Mouse (Mus musculus): ENCODE results near the gene Olfr665.
"Not testable (repeated sequence)": the region's sequence is repeated elsewhere in the genome, so short reads cannot be mapped to it uniquely, and the experiment has no call there.

The Olfr665 gene

GRCm38 (mm10) chr7:104877731-104878130 is at the start of gene Olfr665:
TSS of gene Olfr665 (plus strand) at chr7:104878031.
- DNase-seq (ENCODE audit: low spot score in 2 of 2) = no peak

- DNase-seq (ENCODE audit: low spot score in 2 of 2) = no peak
Measured at GRCm38 (mm10) chr7:104842503-104842902, 35.3 kb upstream of the Olfr665 start, which contains the start of gene Usp17lb. TSS of gene Usp17lb (minus strand) at chr7:104842603.

GRCm38 (mm10) chr7:104843731-104844287 is 34.0 kb upstream of the Olfr665 start:
- no peak for DNase-seq (ENCODE audit: low spot score in 2 of 2)

DNA sequence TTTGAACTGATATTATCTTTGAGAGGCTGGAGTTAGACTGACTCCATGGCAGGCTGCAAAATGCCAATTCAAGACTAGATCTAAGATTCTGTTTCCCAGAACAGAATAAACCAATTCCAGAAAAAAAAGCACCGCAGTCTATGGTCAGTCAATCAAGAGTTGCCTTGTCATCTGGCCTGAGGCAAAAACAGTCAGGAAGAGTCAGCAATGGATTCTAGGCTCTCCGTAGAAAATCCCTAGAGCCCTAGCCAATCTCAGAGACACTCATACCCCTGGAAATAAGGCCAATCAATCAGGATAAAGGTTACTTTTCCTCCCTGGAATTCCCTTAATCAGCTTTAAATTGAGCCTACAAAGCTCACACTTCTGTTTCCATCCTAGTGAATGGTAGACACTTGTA is 26.3 kb upstream of the Olfr665 start:
- not testable (repeated sequence) for DNase-seq (ENCODE audit: low spot score in 2 of 2)

GRCm38 (mm10) chr7:104855248-104855750 is 22.5 kb upstream of the Olfr665 start:
- DNase-seq (ENCODE audit: low spot score in 2 of 2) = no peak

DNA sequence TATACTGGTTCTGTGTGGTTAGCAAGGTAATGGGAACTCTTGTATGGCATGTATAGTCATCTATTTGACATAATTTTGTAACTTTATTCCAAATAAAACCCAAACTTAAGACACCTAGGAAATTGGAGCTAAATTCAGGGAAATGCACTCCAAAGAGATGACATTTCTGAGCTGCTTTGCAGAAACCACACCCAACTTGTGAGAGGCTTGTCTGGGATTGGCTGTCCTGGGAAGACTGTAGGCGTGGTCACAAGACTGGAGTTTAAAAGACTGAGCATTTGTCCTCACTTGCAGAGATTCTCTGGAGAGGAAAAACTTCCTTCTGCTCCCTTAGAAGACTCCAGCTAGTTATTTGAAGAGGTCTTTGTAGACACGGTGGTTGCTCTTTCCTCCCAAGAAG is 21.1 kb upstream of the Olfr665 start, which contains the start of gene Usp17la:
Usp17la (plus strand) TSS at position 301 of the 400 bp plus-strand sequence.
- DNase-seq (ENCODE audit: low spot score in 2 of 2) = not testable (repeated sequence)

DNA sequence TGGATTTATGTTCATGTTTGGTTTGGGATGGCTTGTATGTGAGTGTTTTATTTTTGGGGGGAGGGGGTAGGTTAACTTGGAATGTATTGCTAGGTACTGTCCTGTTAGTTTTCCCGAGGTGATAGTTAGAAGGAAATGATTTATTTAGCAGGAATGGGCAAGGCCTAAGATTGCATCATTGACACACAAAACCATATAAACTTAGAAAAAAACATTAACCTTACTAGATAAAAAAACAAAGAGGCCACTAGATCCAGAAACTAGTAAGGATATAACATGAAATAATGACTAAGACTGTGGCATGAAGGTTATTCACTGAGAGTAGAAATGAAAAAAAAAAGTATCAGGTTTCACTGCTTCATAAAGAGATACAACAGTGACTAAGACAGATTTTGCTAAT is 20.1 kb upstream of the Olfr665 start:
- no peak for DNase-seq (ENCODE audit: low spot score in 2 of 2)

- no peak for DNase-seq (ENCODE audit: low spot score in 2 of 2)
Measured at GRCm38 (mm10) chr7:104861381-104861780, 16.4 kb upstream of the Olfr665 start.

DNA sequence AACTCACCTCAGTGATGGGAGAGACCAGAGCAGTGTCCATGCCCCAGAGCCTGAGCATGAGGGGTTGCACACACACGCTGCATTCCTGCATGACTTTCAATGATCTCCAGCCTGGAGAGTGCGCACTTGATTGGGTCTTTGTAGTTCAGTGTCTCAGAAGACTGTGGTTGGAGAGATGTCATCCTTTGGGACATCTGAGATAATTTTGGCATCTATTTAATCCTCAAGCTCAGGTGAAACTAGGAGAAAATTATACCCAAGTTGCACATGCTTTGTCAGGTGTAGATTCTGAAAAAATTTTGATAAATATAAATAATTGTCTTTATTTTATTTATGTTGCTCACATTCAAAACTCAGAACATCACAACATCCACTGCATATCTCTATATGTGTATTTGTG is 18.0 kb downstream of the Olfr665 start, which contains the start of gene Olfr666:
Olfr666 (minus strand) TSS at position 101 of the 400 bp plus-strand sequence.
- DNase-seq (ENCODE audit: low spot score in 2 of 2) = no peak

DNA sequence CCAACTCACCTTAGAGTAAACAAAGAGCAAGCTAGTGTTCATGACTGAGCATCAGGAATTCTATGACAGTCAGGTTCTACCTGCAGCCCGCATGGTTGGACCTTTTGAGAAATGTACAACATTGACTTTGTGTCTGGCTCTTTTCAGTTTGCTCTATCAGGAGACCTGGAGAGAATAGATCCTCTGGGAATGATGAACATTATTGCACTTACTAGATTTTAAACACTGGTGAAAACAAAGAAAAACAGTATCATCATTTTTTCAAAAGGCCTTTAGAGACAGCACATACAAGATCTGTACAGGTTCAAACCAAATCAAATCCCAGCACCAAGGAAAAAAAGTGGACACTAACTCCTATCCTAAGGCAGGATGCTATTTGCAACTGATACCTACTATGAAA is 43.6 kb downstream of the Olfr665 start, which contains the start of gene Olfr667:
Olfr667 (minus strand) TSS at position 101 of the 400 bp plus-strand sequence.
- no peak for DNase-seq (ENCODE audit: low spot score in 2 of 2)

GRCm38 (mm10) chr7:104927957-104928356 is 50.1 kb downstream of the Olfr665 start, which contains the start of gene Olfr668:
TSS of gene Olfr668 (minus strand) at chr7:104928057.
- no peak for DNase-seq (ENCODE audit: low spot score in 2 of 2)

All from urinary bladder, postnatal 4 days (tissue).